Mouse (Mus musculus): Measurements from ENCODE around the gene Kif17. TPM values are rescaled to one million over a fixed set of nuclear protein-coding genes. Genes with fewer than 3 reads are reported as not detected.

The Kif17 gene
- polyA plus RNA-seq, 1 experiment from 2014 or later, result 3.0 TPM

DNA sequence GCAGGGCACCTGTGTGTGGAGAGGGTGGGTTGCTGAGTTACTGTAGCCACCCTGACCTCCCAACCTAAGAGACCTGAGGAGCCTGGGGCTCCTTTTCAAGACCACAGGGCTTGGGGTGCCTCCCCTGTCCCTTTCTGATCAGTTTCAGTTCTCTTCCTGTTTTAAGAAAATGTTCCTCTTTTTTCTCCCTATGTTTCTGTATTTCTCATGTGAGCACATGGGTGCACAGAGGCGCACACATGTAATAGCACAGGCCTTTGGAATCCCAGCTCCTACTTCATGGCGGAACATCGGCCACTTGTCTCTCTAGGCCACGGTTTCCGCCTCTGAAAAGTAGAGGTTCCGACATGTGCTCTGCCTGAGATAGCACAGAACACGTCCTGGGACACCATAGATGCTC lies 38.5 kb downstream of the Kif17 start:
- no peak overlapping the region for H3K4me2 ChIP-seq (ENCODE audit: low read depth, low read length)
- no peak for ATAC-seq (ENCODE audit: low read depth)
- no peak overlapping the region for H3K27ac ChIP-seq (ENCODE audit: low read length)
- peaks cover 3% of the 10 kb centered on the region; the same call in 1 of the 2 replicates for H3K9me3 ChIP-seq (ENCODE audit: control insufficient read depth, low read length)
- H3K4me1 ChIP-seq (replicated peaks; ENCODE audit: control insufficient read depth, insufficient read depth, low read length), result no peaks in the 10 kb centered on the region
- 81% methylated on average over 7 of the region's 7 CpGs for WGBS
- no peaks in the 10 kb centered on the region for H3K36me3 ChIP-seq (ENCODE audit: control insufficient read depth, insufficient read depth, low read length)
- no peak overlapping the region for H3K9ac ChIP-seq (ENCODE audit: low read length)
- H3K27me3 ChIP-seq (ENCODE audit: control insufficient read depth, insufficient read depth, low read depth, low read length), result no peaks in the 10 kb centered on the region
- no peak overlapping the region for H3K4me3 ChIP-seq (ENCODE audit: low read length)

GRCm38 (mm10) chr4:138292028-138292427 lies 41.8 kb downstream of the Kif17 start:
- H3K27ac ChIP-seq (ENCODE audit: low read length), result no peak overlapping the region

DNA sequence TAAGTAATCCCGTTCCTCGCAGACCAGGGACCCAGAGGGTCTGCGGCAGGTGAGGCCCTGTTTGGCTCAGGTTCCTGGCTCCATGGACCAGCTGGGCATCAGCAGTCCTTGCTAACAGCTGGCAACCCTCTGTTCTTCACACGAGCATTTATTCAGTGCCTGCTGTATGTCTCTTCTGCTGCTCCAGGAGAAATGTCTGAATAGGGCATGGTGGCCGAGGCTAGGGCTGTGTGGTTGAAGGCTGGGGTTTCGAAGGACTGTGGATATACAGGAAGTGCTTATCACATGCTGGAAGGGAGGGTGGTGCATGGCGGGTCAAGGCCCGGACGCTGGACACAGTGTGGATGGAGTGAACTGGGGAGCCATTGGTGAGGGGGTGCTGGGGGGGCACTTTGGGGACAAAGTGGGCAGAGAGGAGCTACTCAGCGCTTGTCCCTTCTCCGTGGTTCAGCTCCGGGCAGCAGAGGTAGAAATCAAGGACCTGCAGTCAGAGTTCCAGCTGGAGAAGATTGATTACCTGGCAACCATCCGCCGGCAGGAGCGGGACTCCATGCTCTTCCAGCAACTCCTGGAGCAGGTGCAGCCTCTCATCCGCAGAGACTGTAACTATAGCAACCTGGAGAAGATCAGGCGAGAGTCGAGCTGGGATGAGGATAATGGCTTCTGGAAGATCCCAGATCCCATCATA lies 43.2 kb downstream of the Kif17 start:
- ATAC-seq (ENCODE audit: low read depth), result no peak
- Histone ChIP-seq H3K36me3 (ENCODE audit: control insufficient read depth, insufficient read depth, low read length) (no peaks in the 10 kb centered on the region), H3K9ac (ENCODE audit: low read length) (no peak overlapping the region), H3K9me3 (ENCODE audit: control insufficient read depth, low read length) (no peaks in the 10 kb centered on the region), H3K27me3 (ENCODE audit: control insufficient read depth, insufficient read depth, low read depth, low read length) (no peaks in the 10 kb centered on the region), H3K4me1 (replicated peaks; ENCODE audit: control insufficient read depth, insufficient read depth, low read length) (no peaks in the 10 kb centered on the region), H3K4me2 (ENCODE audit: low read depth, low read length) (no peak overlapping the region), H3K27ac (ENCODE audit: low read length) (no peak overlapping the region), H3K4me3 (ENCODE audit: low read length) (no peak overlapping the region)
- WGBS, result 62% methylated on average over 18 of the region's 18 CpGs

More at GRCm38 (mm10) chr4:138292028-138292427, 41.8 kb downstream of the Kif17 start:
- H3K4me1 ChIP-seq (replicated peaks; ENCODE audit: control insufficient read depth, insufficient read depth, low read length), result no peaks in the 10 kb centered on the region
- WGBS, result 87% methylated on average over 13 of the region's 13 CpGs
- H3K9ac ChIP-seq (ENCODE audit: low read length), result no peak overlapping the region
- H3K36me3 ChIP-seq (ENCODE audit: control insufficient read depth, insufficient read depth, low read length), result no peaks in the 10 kb centered on the region
- no peak overlapping the region for H3K4me3 ChIP-seq (ENCODE audit: low read length)
- H3K4me2 ChIP-seq (ENCODE audit: low read depth, low read length), result no peak overlapping the region
- H3K9me3 ChIP-seq (ENCODE audit: control insufficient read depth, low read length), result no peaks in the 10 kb centered on the region
- no peak for ATAC-seq (ENCODE audit: low read depth)
- H3K27me3 ChIP-seq (ENCODE audit: control insufficient read depth, insufficient read depth, low read depth, low read length), result no peaks in the 10 kb centered on the region

- 83% methylated on average over 9 of the region's 14 CpGs for WGBS
- Histone ChIP-seq H3K4me2 (ENCODE audit: low read depth, low read length) (no peak overlapping the region), H3K9me3 (ENCODE audit: control insufficient read depth, low read length) (no peaks in the 10 kb centered on the region), H3K4me1 (replicated peaks; ENCODE audit: control insufficient read depth, insufficient read depth, low read length) (no peaks in the 10 kb centered on the region), H3K4me3 (ENCODE audit: low read length) (no peak overlapping the region), H3K27me3 (ENCODE audit: control insufficient read depth, insufficient read depth, low read depth, low read length) (no peaks in the 10 kb centered on the region), H3K27ac (ENCODE audit: low read length) (no peak overlapping the region), H3K36me3 (ENCODE audit: control insufficient read depth, insufficient read depth, low read length) (no peaks in the 10 kb centered on the region), H3K9ac (ENCODE audit: low read length) (no peak overlapping the region)
- no peak for ATAC-seq (ENCODE audit: low read depth)
These were observed 43.8 kb downstream of the Kif17 start for GRCm38 (mm10) chr4:138293949-138294550.

GRCm38 (mm10) chr4:138301271-138301780 lies 51.1 kb downstream of the Kif17 start:
- 74% methylated on average over 10 of the region's 10 CpGs for whole genome bisulfite sequencing
- ATAC-seq (ENCODE audit: low read depth), result no peak
- H3K36me3 ChIP-seq (ENCODE audit: control insufficient read depth, insufficient read depth, low read length), result no peaks in the 10 kb centered on the region

DNA sequence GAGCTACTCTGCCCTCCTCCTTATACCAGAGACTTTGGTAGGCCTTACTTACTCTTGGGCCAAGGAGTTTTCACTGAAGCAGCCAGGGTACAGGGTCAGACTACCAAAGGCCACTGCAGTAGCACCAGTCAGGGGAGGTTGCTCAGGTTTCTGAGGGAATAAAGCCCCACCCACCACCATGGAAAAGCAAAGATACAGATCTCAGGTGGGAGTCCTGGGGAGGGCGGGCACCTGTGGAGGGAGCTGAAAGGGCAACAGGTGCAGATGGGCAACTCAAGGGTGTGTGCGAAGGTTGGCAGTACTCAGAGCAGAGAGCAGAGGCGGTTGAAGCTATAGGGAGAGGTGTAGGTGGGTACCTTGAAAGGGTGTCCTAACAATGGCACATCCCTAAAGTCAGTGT lies 52.8 kb downstream of the Kif17 start:
- no peak overlapping the region for H3K4me2 ChIP-seq (ENCODE audit: low read depth, low read length)
- no peak for ATAC-seq (ENCODE audit: low read depth)
- no peak overlapping the region for H3K9ac ChIP-seq (ENCODE audit: low read length)
- H3K27ac ChIP-seq (ENCODE audit: low read length), result no peak overlapping the region
- H3K36me3 ChIP-seq (ENCODE audit: control insufficient read depth, insufficient read depth, low read length), result 0 out of 2 replicates have a peak, but pooled peaks cover 2% of the 10 kb centered on the region
- no peak overlapping the region for H3K4me3 ChIP-seq (ENCODE audit: low read length)
- H3K27me3 ChIP-seq (ENCODE audit: control insufficient read depth, insufficient read depth, low read depth, low read length), result no peaks in the 10 kb centered on the region
- H3K9me3 ChIP-seq (ENCODE audit: control insufficient read depth, low read length), result no peaks in the 10 kb centered on the region
- H3K4me1 ChIP-seq (replicated peaks; ENCODE audit: control insufficient read depth, insufficient read depth, low read length), result peaks cover 16% of the 10 kb centered on the region
- WGBS, result 90% methylated on average over 3 of the region's 3 CpGs

More at GRCm38 (mm10) chr4:138301271-138301780, 51.1 kb downstream of the Kif17 start:
- Histone ChIP-seq H3K4me2 (ENCODE audit: low read depth, low read length) (no peak overlapping the region), H3K27me3 (ENCODE audit: control insufficient read depth, insufficient read depth, low read depth, low read length) (no peaks in the 10 kb centered on the region), H3K27ac (ENCODE audit: low read length) (no peak overlapping the region), H3K9ac (ENCODE audit: low read length) (no peak overlapping the region), H3K4me3 (ENCODE audit: low read length) (no peak overlapping the region), H3K9me3 (ENCODE audit: control insufficient read depth, low read length) (no peaks in the 10 kb centered on the region), H3K4me1 (replicated peaks; ENCODE audit: control insufficient read depth, insufficient read depth, low read length) (peaks cover 16% of the 10 kb centered on the region)

DNA sequence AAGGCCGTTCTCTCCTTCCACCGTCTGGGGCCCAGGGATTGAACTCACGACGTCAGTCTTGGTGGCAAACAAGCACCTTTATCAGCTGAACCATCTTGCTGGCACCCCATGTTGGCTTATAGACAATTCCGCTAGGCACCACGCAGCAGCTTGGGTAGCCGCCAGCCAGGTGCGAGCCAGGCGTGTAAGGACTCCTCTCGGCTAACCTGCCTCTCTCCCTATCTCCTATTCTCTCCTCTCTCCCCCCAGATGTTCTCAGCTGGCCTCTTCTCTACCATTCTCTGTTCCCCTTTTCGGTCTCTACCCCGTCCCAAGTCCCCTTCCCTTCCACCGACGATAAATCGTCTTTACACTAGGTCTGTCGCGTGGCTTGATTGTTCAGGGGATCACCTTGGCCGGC lies 53.5 kb downstream of the Kif17 start:
- Histone ChIP-seq H3K9me3 (ENCODE audit: control insufficient read depth, low read length) (no peaks in the 10 kb centered on the region), H3K36me3 (ENCODE audit: control insufficient read depth, insufficient read depth, low read length) (peaks cover 4% of the 10 kb centered on the region; the same call in 1 of the 2 replicates), H3K4me1 (replicated peaks; ENCODE audit: control insufficient read depth, insufficient read depth, low read length) (peaks cover 16% of the 10 kb centered on the region), H3K27ac (ENCODE audit: low read length) (peak overlapping the region; percentile 48), H3K27me3 (ENCODE audit: control insufficient read depth, insufficient read depth, low read depth, low read length) (no peaks in the 10 kb centered on the region), H3K9ac (ENCODE audit: low read length) (peak overlapping the region; percentile 76), H3K4me3 (ENCODE audit: low read length) (peak overlapping the region; percentile 100), H3K4me2 (ENCODE audit: low read depth, low read length) (peak overlapping the region; percentile 67)
- 6% methylated on average over 18 of the region's 18 CpGs for WGBS
- ATAC-seq (ENCODE audit: low read depth), result no peak

DNA sequence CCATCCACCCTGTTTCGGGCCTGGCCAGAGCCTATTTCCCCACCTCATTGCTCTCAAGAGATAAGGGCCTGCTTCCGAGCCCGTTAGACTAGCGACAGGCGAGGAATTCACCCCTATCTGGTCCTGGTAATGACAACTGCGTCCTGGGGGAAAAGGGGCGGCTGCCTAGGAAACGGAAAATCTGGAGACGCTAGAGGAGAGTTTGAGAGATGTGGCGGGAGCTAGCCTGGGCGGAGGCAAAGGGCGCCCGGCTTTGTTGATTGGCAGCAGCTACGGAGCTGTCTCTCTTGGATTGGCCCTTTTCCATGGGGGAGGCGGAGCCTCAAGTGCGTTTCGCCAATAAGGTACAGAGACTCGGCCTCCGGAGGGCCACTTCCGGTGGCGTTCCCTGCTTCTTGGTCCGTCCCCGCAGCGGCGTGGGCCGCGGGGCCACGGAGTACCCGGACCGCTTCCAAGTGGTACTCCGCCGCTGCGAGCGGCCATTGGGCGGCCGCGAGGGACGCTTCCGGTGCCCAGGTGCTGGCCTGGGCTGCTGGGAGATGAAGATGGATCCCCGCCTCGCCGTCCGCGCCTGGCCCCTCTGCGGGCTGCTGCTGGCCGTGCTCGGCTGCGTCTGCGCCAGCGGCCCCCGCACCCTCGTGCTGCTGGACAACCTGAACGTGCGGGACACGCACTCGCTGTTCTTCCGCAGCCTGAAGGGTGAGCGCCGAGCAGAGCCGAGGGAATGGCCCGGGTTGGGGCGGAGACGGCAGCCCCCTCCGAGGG lies 54.3 kb downstream of the Kif17 start, which contains the start of gene Ddost:
TSS of gene Ddost (plus strand) at position 391 of the 765 bp plus-strand sequence.
- H3K4me1 ChIP-seq (replicated peaks; ENCODE audit: control insufficient read depth, insufficient read depth, low read length), result peaks cover 16% of the 10 kb centered on the region
- peak within 1 kb of the TSS; percentile 95 for H3K4me2 ChIP-seq (ENCODE audit: low read depth, low read length)
- ATAC-seq (ENCODE audit: low read depth), result peak; percentile 98
- WGBS, result under 1% methylated on average over 62 of the region's 64 CpGs
- no peaks in the 10 kb centered on the region for H3K9me3 ChIP-seq (ENCODE audit: control insufficient read depth, low read length)
- peaks cover 9% of the 10 kb centered on the region; the same call in 1 of the 2 replicates for H3K36me3 ChIP-seq (ENCODE audit: control insufficient read depth, insufficient read depth, low read length)
- no peaks in the 10 kb centered on the region for H3K27me3 ChIP-seq (ENCODE audit: control insufficient read depth, insufficient read depth, low read depth, low read length)
- H3K9ac ChIP-seq (ENCODE audit: low read length), result peak within 1 kb of the TSS; percentile 96
- H3K27ac ChIP-seq (ENCODE audit: low read length), result peak within 1 kb of the TSS; percentile 74
- peak within 1 kb of the TSS; percentile 100 for H3K4me3 ChIP-seq (ENCODE audit: low read length)

GRCm38 (mm10) chr4:138307025-138307424 lies 56.8 kb downstream of the Kif17 start:
- no peaks in the 10 kb centered on the region for H3K9me3 ChIP-seq (ENCODE audit: control insufficient read depth, low read length)
- WGBS, result 79% methylated on average over 3 of the region's 3 CpGs
- no peak overlapping the region for H3K4me3 ChIP-seq (ENCODE audit: low read length)
- H3K4me1 ChIP-seq (replicated peaks; ENCODE audit: control insufficient read depth, insufficient read depth, low read length), result peaks cover 16% of the 10 kb centered on the region
- no peak for ATAC-seq (ENCODE audit: low read depth)
- H3K4me2 ChIP-seq (ENCODE audit: low read depth, low read length), result no peak overlapping the region
- H3K27ac ChIP-seq (ENCODE audit: low read length), result no peak overlapping the region
- H3K36me3 ChIP-seq (ENCODE audit: control insufficient read depth, insufficient read depth, low read length), result peaks cover 22% of the 10 kb centered on the region
- no peak overlapping the region for H3K9ac ChIP-seq (ENCODE audit: low read length)
- no peaks in the 10 kb centered on the region for H3K27me3 ChIP-seq (ENCODE audit: control insufficient read depth, insufficient read depth, low read depth, low read length)

Measured in lung, embryonic 16.5 days (tissue).